Mouse (Mus musculus) MEL (cell line): Measurements from ENCODE around the gene Ipmk. TPM values are rescaled to one million over a fixed set of nuclear protein-coding genes. Genes with fewer than 3 reads are reported as not detected.
"Not testable (repeated sequence)": the region's sequence is repeated elsewhere in the genome, so short reads cannot be mapped to it uniquely, and the experiment has no call there.

Experiments
- DNase-seq: peaks from one replicate; pipeline ENCODE4 v3.0.0; 2011; ENCODE audit warnings: low read depth, low spot score
- H3K27ac ChIP-seq: 2 replicates; pipeline ENCODE4 v1.5.1; 2012; ENCODE audit warnings: low read depth, mild to moderate bottlenecking, control low read depth, low read length, moderate library complexity; ENCODE audit not compliant: control insufficient read depth
- H3K27me3 ChIP-seq, 2 experiments: fragments of 150-350 bp in 1 of 2; sonication (generic) in 1 of 2; 2 replicates each; pipeline ENCODE4 v1.6.1; 2012; ENCODE audit warnings: low read length in 2 of 2, mild to moderate bottlenecking in 2 of 2, improper control_type of control experiment in 1 of 2, moderate library complexity in 1 of 2; ENCODE audit not compliant: insufficient read depth in 2 of 2, control insufficient read depth in 1 of 2
- H3K36me3 ChIP-seq, 2 experiments: 2 replicates each; pipeline ENCODE4 v1.6.1; 2012 to 2014; ENCODE audit warnings: low read length in 2 of 2, improper control_type of control experiment in 1 of 2, inconsistent platforms in 1 of 2, mild to moderate bottlenecking in 1 of 2; ENCODE audit not compliant: insufficient read depth in 2 of 2, control insufficient read depth in 1 of 2
- H3K4me1 ChIP-seq, 2 experiments: fragments of 150-350 bp in 1 of 2; sonication (generic) in 1 of 2; 2 replicates each; pipeline ENCODE4 v1.6.1; 2012; ENCODE audit warnings: low read length in 2 of 2, improper control_type of control experiment in 1 of 2, mild to moderate bottlenecking in 1 of 2; ENCODE audit not compliant: insufficient read depth in 2 of 2, control insufficient read depth in 1 of 2
- H3K4me3 ChIP-seq, 2 experiments: fragments of 150-350 bp in 1 of 2; sonication (generic) in 1 of 2; 2 replicates each; pipeline ENCODE4 v1.5.1; 2012; ENCODE audit warnings: low read depth in 2 of 2, low read length in 2 of 2, mild to moderate bottlenecking in 2 of 2, moderate library complexity in 2 of 2, control low read depth in 1 of 2, improper control_type of control experiment in 1 of 2; ENCODE audit not compliant: control insufficient read depth in 1 of 2, insufficient read depth in 1 of 2
- H3K79me2 ChIP-seq: 2 replicates; pipeline ENCODE4 v1.6.1; 2012; ENCODE audit warnings: mild to moderate bottlenecking, low read length, moderate library complexity; ENCODE audit not compliant: control insufficient read depth, poor library complexity, insufficient read depth
- H3K9ac ChIP-seq: 2 replicates; pipeline ENCODE4 v1.6.1; 2012; ENCODE audit warnings: low read depth, mild to moderate bottlenecking, control low read depth, low read length, moderate library complexity; ENCODE audit not compliant: control insufficient read depth, poor library complexity, severe bottlenecking
- H3K9me3 ChIP-seq: fragments of 150-350 bp; sonication (generic); replicated peaks from 2 replicates; pipeline ENCODE4 v1.6.1; 2012; ENCODE audit warnings: mild to moderate bottlenecking, low read length, improper control_type of control experiment, moderate library complexity; ENCODE audit not compliant: insufficient read depth
- CHD2 ChIP-seq: IDR thresholded peaks from 2 replicates; pipeline ENCODE4 v1.6.1; 2011; ENCODE audit warnings: low read length, improper control_type of control experiment
- CTCF ChIP-seq, 3 experiments: IDR thresholded peaks in 2 of 3; conservative IDR thresholded peaks in 1 of 3; 2 replicates each; pipeline ENCODE4 v1.5.1; 2011 to 2012; ENCODE audit warnings: low read length in 3 of 3, low read depth in 2 of 3, mild to moderate bottlenecking in 2 of 3, improper control_type of control experiment in 1 of 3, inconsistent platforms in 1 of 3, mixed read lengths in 1 of 3, moderate library complexity in 1 of 3; ENCODE audit not compliant: control insufficient read depth in 1 of 3, insufficient read depth in 1 of 3, poor library complexity in 1 of 3, severe bottlenecking in 1 of 3
- ELF1 ChIP-seq: IDR thresholded peaks from 2 replicates; pipeline ENCODE4 v1.6.1; 2014; ENCODE audit warnings: low read depth, mild to moderate bottlenecking, inconsistent platforms, low read length, improper control_type of control experiment, moderate library complexity
- GABPA ChIP-seq: IDR thresholded peaks from 2 replicates; pipeline ENCODE4 v1.6.1; 2012; ENCODE audit warnings: low read depth, mild to moderate bottlenecking, inconsistent platforms, low read length, improper control_type of control experiment, moderate library complexity
- GATA1 ChIP-seq: IDR thresholded peaks from 2 replicates; pipeline ENCODE4 v1.6.1; 2011; ENCODE audit warnings: low read depth, low read length, improper control_type of control experiment
- HCFC1 ChIP-seq: IDR thresholded peaks from 2 replicates; pipeline ENCODE4 v1.6.1; 2012; ENCODE audit warnings: low read depth, mild to moderate bottlenecking, inconsistent platforms, low read length, improper control_type of control experiment, moderate library complexity
- MAX ChIP-seq: IDR thresholded peaks from 2 replicates; pipeline ENCODE4 v1.6.1; 2011; ENCODE audit warnings: low read length, improper control_type of control experiment
- MAZ ChIP-seq: IDR thresholded peaks from 2 replicates; pipeline ENCODE4 v1.6.1; 2012; ENCODE audit warnings: low read depth, mild to moderate bottlenecking, inconsistent platforms, low read length, improper control_type of control experiment
- MEF2A ChIP-seq: IDR thresholded peaks from 2 replicates; pipeline ENCODE4 v1.6.1; 2014; ENCODE audit warnings: low read depth, mild to moderate bottlenecking, inconsistent platforms, low read length, improper control_type of control experiment; ENCODE audit not compliant: poor library complexity, insufficient replicate concordance, severe bottlenecking; ENCODE audit errors: extremely low read depth
- MYB ChIP-seq: IDR thresholded peaks from 2 replicates; pipeline ENCODE4 v1.6.1; 2011; ENCODE audit warnings: mild to moderate bottlenecking, low read depth, low read length, improper control_type of control experiment
- NELFE ChIP-seq: IDR thresholded peaks from 2 replicates; pipeline ENCODE4 v1.6.1; 2011; ENCODE audit warnings: low read depth, low read length, improper control_type of control experiment
- NRF1 ChIP-seq: IDR thresholded peaks from 2 replicates; pipeline ENCODE4 v1.6.1; 2014; ENCODE audit warnings: low read depth, mild to moderate bottlenecking, inconsistent platforms, low read length, improper control_type of control experiment, moderate library complexity; ENCODE audit not compliant: poor library complexity, insufficient read depth, severe bottlenecking
- POLR2A ChIP-seq, 2 experiments: IDR thresholded peaks; 2 replicates each; pipeline ENCODE4 v1.6.1; 2011 to 2012; ENCODE audit warnings: low read length in 2 of 2, mild to moderate bottlenecking in 2 of 2, control low read depth in 1 of 2, improper control_type of control experiment in 1 of 2, low read depth in 1 of 2, moderate library complexity in 1 of 2; ENCODE audit not compliant: control insufficient read depth in 1 of 2, insufficient read depth in 1 of 2, poor library complexity in 1 of 2
- RAD21 ChIP-seq: IDR thresholded peaks from 2 replicates; pipeline ENCODE4 v1.6.1; 2011; ENCODE audit warnings: mild to moderate bottlenecking, low read depth, low read length, improper control_type of control experiment
- RCOR1 ChIP-seq: IDR thresholded peaks from 2 replicates; pipeline ENCODE4 v1.6.1; 2012; ENCODE audit warnings: low read depth, mild to moderate bottlenecking, inconsistent platforms, low read length, improper control_type of control experiment
- TAL1 ChIP-seq: IDR thresholded peaks from 2 replicates; pipeline ENCODE4 v1.6.1; 2012; ENCODE audit warnings: mild to moderate bottlenecking, inconsistent platforms, low read length, moderate library complexity, mixed read lengths
- UBTF ChIP-seq: IDR thresholded peaks from 2 replicates; pipeline ENCODE4 v1.6.1; 2012; ENCODE audit warnings: low read depth, mild to moderate bottlenecking, inconsistent platforms, low read length, improper control_type of control experiment, moderate library complexity, borderline replicate concordance; ENCODE audit not compliant: insufficient read depth
- USF2 ChIP-seq, 2 experiments: IDR thresholded peaks; 2 replicates each; pipeline ENCODE4 v1.6.1; 2011 to 2012; ENCODE audit warnings: improper control_type of control experiment in 2 of 2, low read length in 2 of 2, borderline replicate concordance in 1 of 2, inconsistent platforms in 1 of 2, low read depth in 1 of 2, mild to moderate bottlenecking in 1 of 2; ENCODE audit not compliant: insufficient read depth in 1 of 2
- ZKSCAN1 ChIP-seq: IDR thresholded peaks from 2 replicates; pipeline ENCODE4 v1.6.1; 2012; ENCODE audit warnings: low read depth, mild to moderate bottlenecking, inconsistent platforms, low read length, improper control_type of control experiment, moderate library complexity
- ZNF384 ChIP-seq: IDR thresholded peaks from 2 replicates; pipeline ENCODE4 v1.6.1; 2012; ENCODE audit warnings: low read depth, mild to moderate bottlenecking, inconsistent platforms, low read length, improper control_type of control experiment
- polyA plus RNA-seq, 2 experiments: library from polyadenylated mRNA; stranded (reverse) in 1 of 2; unstranded in 1 of 2; fragments of >175 nt in 1 of 2; fragments of >200 nt in 1 of 2; gene quantifications; 2 replicates each; pipeline versions ENCODE4 v1.2.1 to v1.2.4; 2012; ENCODE audit warnings: low replicate concordance in 2 of 2, low read depth in 1 of 2; ENCODE audit not compliant: insufficient read length in 2 of 2, insufficient read depth in 1 of 2, missing spikeins in 1 of 2
- total RNA-seq: library from RNA; depleted of rRNA; stranded (reverse); fragments of 300-350 nt; gene quantifications from 2 replicates; pipeline ENCODE4 v1.2.3, GENCODE M21; 2012

Ipmk gene
- total and polyA plus RNA-seq, 3 experiments = 21.0 to 36.7 TPM; not detected in 1

DNA sequence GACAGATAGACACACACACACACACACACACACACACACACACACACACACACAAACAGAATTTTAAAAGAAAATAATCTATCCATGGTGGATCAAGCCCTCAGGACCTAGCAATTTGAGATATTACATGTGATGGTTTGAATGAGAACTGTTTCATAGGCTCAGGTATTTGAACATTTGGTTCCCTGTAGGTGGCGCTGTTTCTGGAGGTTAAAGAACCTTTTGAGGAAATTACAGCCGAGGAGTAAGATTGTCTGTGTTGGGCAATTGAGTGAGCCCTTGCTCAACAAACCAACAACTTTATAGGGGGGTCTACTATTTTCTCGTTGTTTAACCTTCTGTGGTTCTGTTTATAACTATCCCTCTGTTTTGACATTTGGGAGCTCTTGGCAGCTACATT, 107.8 kb downstream of the Ipmk start:
- H3K27ac ChIP-seq = no peak overlapping the region
- no peaks in the 10 kb centered on the region for H3K79me2 ChIP-seq
- no peak overlapping the region for H3K4me3 ChIP-seq
- H3K27me3 ChIP-seq = no peaks in the 10 kb centered on the region
- H3K4me1 ChIP-seq = no peaks in the 10 kb centered on the region
- no peaks in the 10 kb centered on the region for H3K36me3 ChIP-seq
- DNase-seq = peak; percentile 3
- no peak overlapping the region for H3K9ac ChIP-seq
- no peaks in the 10 kb centered on the region for H3K9me3 ChIP-seq
- TF ChIP-seq CTCF (IDR thresholded peaks at IDR 0.05 in 2 of 3, conservative IDR thresholded peaks at IDR 0.05 in 1 of 3; ENCODE audit: control insufficient read depth in 1 of 3, insufficient read depth in 1 of 3, low read depth in 2 of 3, low read length in 3 of 3, poor library complexity in 1 of 3, severe bottlenecking in 1 of 3) (peak in 1 of 3 experiments; percentile 11; a peak in 1 of 6 replicates), RAD21 (no peak)

DNA sequence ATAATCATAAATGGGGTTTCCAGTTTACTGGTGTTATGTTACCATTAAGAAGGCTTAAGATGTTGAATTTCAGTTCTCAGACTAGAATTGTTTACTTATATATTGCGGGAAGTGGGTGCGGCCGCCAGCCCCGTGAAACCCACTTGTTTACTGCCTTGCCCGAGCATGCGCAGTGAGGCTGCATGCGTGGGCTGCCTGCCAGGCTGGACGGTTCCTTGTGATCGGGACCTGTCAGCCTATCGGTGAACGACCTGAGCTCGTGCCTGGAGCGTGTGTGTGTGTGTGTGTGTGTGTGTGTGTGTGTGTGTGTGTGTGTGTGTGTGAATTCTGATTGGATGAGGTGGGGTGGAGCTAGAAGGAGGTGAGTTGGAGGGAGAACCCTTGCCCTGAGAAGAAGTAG, 114.8 kb downstream of the Ipmk start:
- not testable (repeated sequence) for H3K4me1 ChIP-seq, H3K9ac ChIP-seq, H3K27me3 ChIP-seq, DNase-seq, H3K4me3 ChIP-seq, H3K79me2 ChIP-seq, H3K27ac ChIP-seq, H3K9me3 ChIP-seq, H3K36me3 ChIP-seq

DNA sequence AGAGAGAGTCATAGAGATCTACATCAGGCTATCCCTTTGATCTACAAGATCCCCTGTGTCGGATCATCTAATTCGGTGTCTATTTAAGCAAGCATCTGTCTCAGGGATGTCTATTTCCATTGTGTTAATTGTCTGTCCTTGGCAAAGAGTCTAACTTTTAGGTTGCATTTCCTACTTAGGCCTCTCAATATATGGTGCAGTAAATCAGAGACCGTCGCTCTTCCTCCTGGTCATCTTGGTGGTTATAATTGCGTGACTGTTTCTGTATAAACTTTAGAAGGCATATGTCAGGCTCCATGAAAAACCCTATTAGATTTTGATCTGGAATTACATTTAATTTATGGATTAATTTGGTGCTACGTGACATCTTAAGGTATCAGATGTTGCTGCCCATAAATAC, 116.9 kb downstream of the Ipmk start:
- DNase-seq = no peak
- TF ChIP-seq UBTF (no peak), GABPA (no peak), ELF1 (no peak), MEF2A (no peak), MYB (no peak), GATA1 (no peak)
- TF ChIP-seq, all 39 proteins: peak for 0
- no peaks in the 10 kb centered on the region for H3K27me3 ChIP-seq
- H3K4me1 ChIP-seq = no peaks in the 10 kb centered on the region
- H3K4me3 ChIP-seq = no peak overlapping the region
- H3K36me3 ChIP-seq = no peaks in the 10 kb centered on the region
- no peak overlapping the region for H3K27ac ChIP-seq
- H3K9me3 ChIP-seq = no peaks in the 10 kb centered on the region
- no peak overlapping the region for H3K9ac ChIP-seq
- no peaks in the 10 kb centered on the region for H3K79me2 ChIP-seq

DNA sequence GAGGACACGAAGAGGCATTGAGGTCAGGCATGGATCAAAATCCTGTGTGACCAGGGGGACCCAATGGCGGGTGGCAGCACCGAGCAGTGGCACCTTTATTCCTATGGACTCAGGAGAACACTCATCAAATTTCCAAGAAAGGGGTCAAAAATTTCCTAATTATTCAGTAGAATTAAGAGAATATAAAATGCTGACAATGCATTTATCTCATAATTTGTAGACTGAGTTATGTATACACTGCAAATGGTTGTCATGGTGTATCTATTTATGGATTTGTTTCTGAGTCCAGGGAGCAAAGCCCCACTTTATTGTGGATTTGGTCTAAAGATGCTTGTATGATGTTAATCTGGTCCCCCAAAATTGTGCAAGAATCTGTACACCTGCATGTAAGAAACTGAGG, 120.8 kb downstream of the Ipmk start:
- H3K79me2 ChIP-seq = no peaks in the 10 kb centered on the region
- TF ChIP-seq UBTF (no peak), USF2 (IDR thresholded peaks at IDR 0.05; ENCODE audit: borderline replicate concordance in 1 of 2, insufficient read depth in 1 of 2, low read depth in 1 of 2, low read length in 2 of 2) (no peak), ZKSCAN1 (no peak), MEF2A (no peak), POLR2A (IDR thresholded peaks at IDR 0.05; ENCODE audit: control insufficient read depth in 1 of 2, insufficient read depth in 1 of 2, low read depth in 1 of 2, low read length in 2 of 2, poor library complexity in 1 of 2) (no peak), RCOR1 (no peak), GABPA (no peak), MAZ (no peak), HCFC1 (no peak), CHD2 (no peak), MYB (no peak), ZNF384 (no peak), MAX (no peak), NRF1 (no peak), TAL1 (no peak), NELFE (no peak)
- no peak for DNase-seq
- no peaks in the 10 kb centered on the region for H3K9me3 ChIP-seq
- no peak overlapping the region for H3K9ac ChIP-seq
- no peaks in the 10 kb centered on the region for H3K4me1 ChIP-seq
- no peaks in the 10 kb centered on the region for H3K27me3 ChIP-seq
- no peaks in the 10 kb centered on the region for H3K36me3 ChIP-seq
- no peak overlapping the region for H3K27ac ChIP-seq
- H3K4me3 ChIP-seq = no peak overlapping the region
